Mouse (Mus musculus): ENCODE measurements around the gene Rrp7a. TPM values are rescaled to one million over a fixed set of nuclear protein-coding genes. Genes with fewer than 3 reads are reported as not detected.

The Rrp7a gene
- polyA plus RNA-seq, 1 experiment from 2014 or later: 34.9 TPM

DNA sequence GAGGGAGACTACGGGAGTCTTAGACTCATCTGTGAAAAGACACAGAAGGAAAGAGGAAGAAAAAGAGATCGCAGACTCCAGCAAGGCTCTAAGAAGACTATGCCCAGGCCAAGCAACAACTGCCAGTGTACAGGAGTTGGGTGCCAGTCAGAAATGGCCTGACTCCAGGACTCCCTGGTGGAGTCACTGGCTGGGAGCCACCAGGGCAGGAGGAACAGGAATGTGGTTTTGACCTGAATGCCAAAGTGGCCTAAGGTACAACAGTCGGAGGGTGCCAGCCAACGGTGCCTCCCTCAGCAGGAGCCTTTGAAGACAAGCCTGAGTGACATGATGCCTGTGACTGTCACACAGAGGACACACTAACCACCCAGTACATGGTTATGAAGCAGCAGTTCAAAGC is 48.4 kb downstream of the Rrp7a start:
- no peaks in the 10 kb centered on the region for H3K36me3 ChIP-seq (ENCODE audit: control insufficient read depth, insufficient read depth, low read length)
- WGBS (ENCODE audit: insufficient replicate concordance): 86% methylated on average over 4 of the region's 4 CpGs
- no peak overlapping the region for H3K4me2 ChIP-seq
- ATAC-seq (replicated peaks; ENCODE audit: insufficient number of reproducible peaks, low FRiP score, low TSS enrichment): no peak
- H3K4me3 ChIP-seq (ENCODE audit: low read depth, low read length): no peak overlapping the region
- no peak overlapping the region for H3K9ac ChIP-seq (ENCODE audit: low read depth, low read length)
- H3K9me3 ChIP-seq (replicated peaks; ENCODE audit: control insufficient read depth, low read length): no peaks in the 10 kb centered on the region
- H3K27me3 ChIP-seq (ENCODE audit: control insufficient read depth, insufficient read depth, low read length): peaks cover 8% of the 10 kb centered on the region; the same call in 1 of the 2 replicates
- H3K4me1 ChIP-seq (ENCODE audit: control insufficient read depth, insufficient read depth, low read length): peaks cover 5% of the 10 kb centered on the region; the same call in 1 of the 2 replicates
- no peak overlapping the region for H3K27ac ChIP-seq (ENCODE audit: low read depth, low read length)

DNA sequence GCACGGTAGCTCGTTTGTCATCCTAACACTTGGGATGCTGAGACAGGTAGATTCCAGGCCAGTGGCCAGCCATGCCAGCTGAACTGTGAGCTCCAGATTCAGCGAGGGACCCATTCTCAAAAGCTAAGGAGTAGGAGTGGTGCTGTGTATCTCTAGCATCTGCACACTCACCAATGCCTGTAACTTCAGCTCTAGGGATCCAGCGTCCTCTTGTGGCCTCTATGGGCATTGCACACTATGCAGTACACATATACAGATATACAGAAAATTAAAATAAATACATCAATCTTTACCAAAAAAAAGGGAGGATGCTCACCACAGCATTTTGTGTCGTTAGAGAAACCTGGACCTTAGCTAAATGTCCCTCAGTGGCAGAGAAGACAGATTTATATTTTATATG is 50.8 kb downstream of the Rrp7a start:
- no peaks in the 10 kb centered on the region for H3K36me3 ChIP-seq (ENCODE audit: control insufficient read depth, insufficient read depth, low read length)
- H3K4me2 ChIP-seq: no peak overlapping the region
- no peak overlapping the region for H3K27ac ChIP-seq (ENCODE audit: low read depth, low read length)
- no peaks in the 10 kb centered on the region for H3K9me3 ChIP-seq (replicated peaks; ENCODE audit: control insufficient read depth, low read length)
- H3K4me3 ChIP-seq (ENCODE audit: low read depth, low read length): no peak overlapping the region
- peaks cover 5% of the 10 kb centered on the region; the same call in 1 of the 2 replicates for H3K4me1 ChIP-seq (ENCODE audit: control insufficient read depth, insufficient read depth, low read length)
- ATAC-seq (replicated peaks; ENCODE audit: insufficient number of reproducible peaks, low FRiP score, low TSS enrichment): no peak
- WGBS (ENCODE audit: insufficient replicate concordance): 77% methylated on average over 5 of the region's 5 CpGs
- no peak overlapping the region for H3K9ac ChIP-seq (ENCODE audit: low read depth, low read length)
- H3K27me3 ChIP-seq (ENCODE audit: control insufficient read depth, insufficient read depth, low read length): peaks cover 8% of the 10 kb centered on the region; the same call in 1 of the 2 replicates

DNA sequence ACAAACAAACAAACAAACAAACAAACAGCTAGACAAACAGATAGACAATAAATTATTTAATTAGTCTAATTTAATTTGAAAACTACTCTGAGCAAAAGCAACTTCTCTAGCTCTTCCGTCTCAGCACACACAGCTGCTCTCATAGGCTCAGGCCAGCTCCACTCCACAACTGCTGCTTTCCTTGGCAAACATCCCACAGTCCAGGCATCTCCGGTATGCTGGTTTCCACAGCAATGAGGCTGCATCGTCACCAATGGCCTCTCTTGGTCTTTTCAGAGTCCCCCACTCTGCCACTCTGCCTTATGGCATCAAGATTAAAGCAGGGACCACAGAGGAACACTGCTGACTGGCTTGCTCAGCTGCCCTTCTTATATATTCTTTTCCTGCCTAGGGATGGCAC is 51.7 kb downstream of the Rrp7a start:
- 30% methylated on average over 3 of the region's 3 CpGs for WGBS (ENCODE audit: insufficient replicate concordance)
- peaks cover 2% of the 10 kb centered on the region; the same call in 1 of the 2 replicates for H3K27me3 ChIP-seq (ENCODE audit: control insufficient read depth, insufficient read depth, low read length)
- H3K9me3 ChIP-seq (replicated peaks; ENCODE audit: control insufficient read depth, low read length): no peaks in the 10 kb centered on the region
- no peak overlapping the region for H3K27ac ChIP-seq (ENCODE audit: low read depth, low read length)
- no peaks in the 10 kb centered on the region for H3K36me3 ChIP-seq (ENCODE audit: control insufficient read depth, insufficient read depth, low read length)
- no peak overlapping the region for H3K4me2 ChIP-seq
- no peak overlapping the region for H3K4me3 ChIP-seq (ENCODE audit: low read depth, low read length)
- no peak overlapping the region for H3K9ac ChIP-seq (ENCODE audit: low read depth, low read length)
- peaks cover 5% of the 10 kb centered on the region; the same call in 1 of the 2 replicates for H3K4me1 ChIP-seq (ENCODE audit: control insufficient read depth, insufficient read depth, low read length)
- peak; percentile 55 for ATAC-seq (replicated peaks; ENCODE audit: insufficient number of reproducible peaks, low FRiP score, low TSS enrichment)

DNA sequence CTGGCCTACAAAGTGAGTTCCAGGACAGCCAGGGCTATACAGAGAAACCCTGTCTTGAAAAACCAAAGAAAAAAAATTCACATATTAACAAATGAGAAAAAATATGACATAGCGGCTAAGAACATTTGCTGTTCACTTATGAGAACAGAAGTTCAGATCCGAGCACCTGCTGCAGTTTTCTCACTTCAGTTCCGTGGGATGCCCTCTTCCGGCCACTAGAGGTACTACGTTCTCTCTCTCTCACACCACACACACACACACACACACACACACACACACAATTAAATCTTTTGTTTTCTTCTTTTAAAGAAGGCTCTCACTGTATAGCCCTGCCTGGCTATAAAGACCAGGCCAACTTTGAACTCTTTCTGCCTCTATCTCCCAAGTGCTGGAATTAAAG is 54.3 kb downstream of the Rrp7a start:
- Histone ChIP-seq H3K9me3 (replicated peaks; ENCODE audit: control insufficient read depth, low read length) (no peaks in the 10 kb centered on the region), H3K4me1 (ENCODE audit: control insufficient read depth, insufficient read depth, low read length) (peaks cover 5% of the 10 kb centered on the region; the same call in 1 of the 2 replicates), H3K36me3 (ENCODE audit: control insufficient read depth, insufficient read depth, low read length) (no peaks in the 10 kb centered on the region), H3K4me3 (ENCODE audit: low read depth, low read length) (no peak overlapping the region), H3K27ac (ENCODE audit: low read depth, low read length) (no peak overlapping the region), H3K9ac (ENCODE audit: low read depth, low read length) (no peak overlapping the region), H3K4me2 (no peak overlapping the region), H3K27me3 (ENCODE audit: control insufficient read depth, insufficient read depth, low read length) (no peaks in the 10 kb centered on the region)
- WGBS (ENCODE audit: insufficient replicate concordance): 93% methylated on average over 5 of the region's 5 CpGs
- ATAC-seq (replicated peaks; ENCODE audit: insufficient number of reproducible peaks, low FRiP score, low TSS enrichment): no peak

DNA sequence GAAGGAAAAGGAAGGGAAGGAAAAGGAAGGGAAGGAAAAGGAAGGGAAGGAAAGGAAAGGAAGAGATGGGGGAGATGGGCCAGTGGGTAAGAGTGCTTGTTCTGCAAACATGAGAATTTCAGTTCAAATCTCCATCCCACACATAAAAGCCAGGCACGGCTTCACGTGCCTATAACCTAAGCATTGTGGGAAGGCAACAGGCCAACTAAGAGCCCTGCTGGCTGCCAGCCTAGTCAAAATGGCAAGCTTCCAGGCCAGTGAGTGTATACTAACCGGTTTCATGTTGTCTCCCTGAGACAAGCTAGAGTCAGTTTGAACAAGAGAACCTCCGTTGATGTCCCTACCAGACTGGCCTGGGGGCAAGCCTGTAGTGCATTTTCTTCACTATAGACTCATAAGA is 57.1 kb downstream of the Rrp7a start:
- H3K36me3 ChIP-seq (ENCODE audit: control insufficient read depth, insufficient read depth, low read length): no peaks in the 10 kb centered on the region
- H3K9me3 ChIP-seq (replicated peaks; ENCODE audit: control insufficient read depth, low read length): no peaks in the 10 kb centered on the region
- WGBS (ENCODE audit: insufficient replicate concordance): 81% methylated on average over 4 of the region's 4 CpGs
- no peaks in the 10 kb centered on the region for H3K27me3 ChIP-seq (ENCODE audit: control insufficient read depth, insufficient read depth, low read length)
- H3K9ac ChIP-seq (ENCODE audit: low read depth, low read length): no peak overlapping the region
- H3K4me1 ChIP-seq (ENCODE audit: control insufficient read depth, insufficient read depth, low read length): peaks cover 8% of the 10 kb centered on the region; the same call in 1 of the 2 replicates
- H3K4me3 ChIP-seq (ENCODE audit: low read depth, low read length): no peak overlapping the region
- H3K27ac ChIP-seq (ENCODE audit: low read depth, low read length): no peak overlapping the region
- H3K4me2 ChIP-seq: no peak overlapping the region
- no peak for ATAC-seq (replicated peaks; ENCODE audit: insufficient number of reproducible peaks, low FRiP score, low TSS enrichment)

Other genes with a start within 250 kb of the Rrp7a start
- 6.7 TPM in 2 replicates for gene Tcf20, start 134.9 kb downstream of the Rrp7a start, polyA plus RNA-seq (2014; fragmentation: Nextera tagmentation; extraction: Ambion mirVana)
- 1.6 and 1.7 TPM in 2 replicates for gene Nfam1, start 89.5 kb downstream of the Rrp7a start, polyA plus RNA-seq (2014; fragmentation: Nextera tagmentation; extraction: Ambion mirVana)
- gene Serhl, start 33.3 kb downstream of the Rrp7a start, polyA plus RNA-seq (2014; fragmentation: Nextera tagmentation; extraction: Ambion mirVana): 56.4 and 68.5 TPM in 2 replicates
- gene Poldip3, start 26.6 kb upstream of the Rrp7a start, polyA plus RNA-seq (2014; fragmentation: Nextera tagmentation; extraction: Ambion mirVana): 88.5 and 89.4 TPM in 2 replicates
- 154 and 162 TPM in 2 replicates for gene Cyb5r3, start 49.8 kb upstream of the Rrp7a start, polyA plus RNA-seq (2014; fragmentation: Nextera tagmentation; extraction: Ambion mirVana)
- 0.17 and 0.55 TPM in 2 replicates for gene A4galt, start 129.0 kb upstream of the Rrp7a start, polyA plus RNA-seq (2014; fragmentation: Nextera tagmentation; extraction: Ambion mirVana)
- gene Arfgap3, start 227.4 kb upstream of the Rrp7a start, polyA plus RNA-seq (2014; fragmentation: Nextera tagmentation; extraction: Ambion mirVana): 29.9 and 34.4 TPM in 2 replicates